Mouse (Mus musculus): ENCODE data around the gene Psd.
A peak's percentile ranks its signal among the peaks of the same experiment; 100 is the strongest.

Gene Psd

DNA sequence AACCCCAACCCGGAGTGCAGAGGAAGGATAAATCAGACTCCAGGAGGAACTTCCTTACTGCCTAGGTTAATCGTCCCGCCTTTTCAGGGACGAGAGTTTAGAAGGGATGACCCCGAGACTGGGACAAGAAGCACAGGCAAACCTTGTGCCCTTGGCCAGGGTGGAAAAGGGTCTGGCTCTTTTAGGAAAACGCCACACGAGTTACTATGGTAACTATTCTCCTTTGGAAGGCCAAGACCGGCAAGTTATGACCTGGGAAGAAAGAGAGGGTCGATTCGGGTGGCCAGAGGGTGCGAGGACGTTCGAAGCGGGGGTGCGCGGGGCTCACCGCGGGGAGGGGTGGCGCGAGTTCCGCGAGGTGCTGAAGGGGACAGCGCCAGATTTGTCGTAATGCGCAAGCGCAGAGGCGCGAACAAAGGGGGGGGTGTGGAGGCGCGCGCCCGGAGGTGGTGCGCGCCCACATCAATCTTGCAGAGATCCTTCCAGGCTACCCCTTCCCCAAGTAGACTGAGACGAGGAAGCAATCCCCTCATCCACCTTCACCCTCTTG is at the start of gene Psd:
Gene Psd, minus strand, starts transcription at position 401 of the 550 bp plus-strand sequence.
- DNase-seq (ENCODE audit: low spot score) = no peak

DNA sequence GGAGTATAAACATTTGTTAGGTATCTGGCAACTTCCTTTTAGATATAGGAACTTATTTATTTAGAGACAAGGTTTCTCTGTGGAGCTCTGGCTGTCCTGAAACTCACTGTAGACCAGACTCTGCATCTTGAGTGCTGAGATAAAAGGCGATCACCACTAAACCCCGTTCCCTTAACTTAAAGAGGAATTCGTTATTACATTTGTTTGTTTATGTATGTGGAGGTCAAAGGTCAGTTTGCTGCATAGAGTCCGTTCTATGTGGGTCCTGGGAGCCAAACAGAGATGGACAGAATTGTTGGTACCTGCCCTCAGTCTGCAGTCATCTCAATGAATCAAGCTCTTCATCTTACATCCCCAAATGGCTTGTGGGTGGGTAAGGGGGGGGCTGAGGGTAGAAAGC is 48.9 kb upstream of the Psd start:
- no peak for DNase-seq (ENCODE audit: low spot score)

DNA sequence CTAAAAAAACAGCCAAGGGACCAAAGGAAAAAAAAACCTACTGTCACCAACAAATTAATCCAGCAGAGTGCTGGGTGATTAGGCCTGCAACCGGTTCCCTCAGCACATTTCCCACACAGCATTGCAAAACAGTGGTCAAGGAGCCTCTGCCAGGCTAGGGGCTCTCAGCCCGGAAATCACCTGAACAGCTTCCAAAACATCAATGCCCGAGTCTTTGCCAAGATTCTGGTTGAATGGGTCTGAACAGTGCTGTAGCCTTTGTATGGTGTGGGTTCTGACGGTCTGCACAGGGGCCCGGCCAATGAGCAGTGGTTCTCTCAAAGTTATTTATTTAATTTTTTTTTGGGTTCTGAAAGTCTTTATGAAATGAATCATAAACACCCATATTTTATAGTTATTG is 48.5 kb upstream of the Psd start:
- peak; percentile 68 for DNase-seq (ENCODE audit: low spot score)

DNA sequence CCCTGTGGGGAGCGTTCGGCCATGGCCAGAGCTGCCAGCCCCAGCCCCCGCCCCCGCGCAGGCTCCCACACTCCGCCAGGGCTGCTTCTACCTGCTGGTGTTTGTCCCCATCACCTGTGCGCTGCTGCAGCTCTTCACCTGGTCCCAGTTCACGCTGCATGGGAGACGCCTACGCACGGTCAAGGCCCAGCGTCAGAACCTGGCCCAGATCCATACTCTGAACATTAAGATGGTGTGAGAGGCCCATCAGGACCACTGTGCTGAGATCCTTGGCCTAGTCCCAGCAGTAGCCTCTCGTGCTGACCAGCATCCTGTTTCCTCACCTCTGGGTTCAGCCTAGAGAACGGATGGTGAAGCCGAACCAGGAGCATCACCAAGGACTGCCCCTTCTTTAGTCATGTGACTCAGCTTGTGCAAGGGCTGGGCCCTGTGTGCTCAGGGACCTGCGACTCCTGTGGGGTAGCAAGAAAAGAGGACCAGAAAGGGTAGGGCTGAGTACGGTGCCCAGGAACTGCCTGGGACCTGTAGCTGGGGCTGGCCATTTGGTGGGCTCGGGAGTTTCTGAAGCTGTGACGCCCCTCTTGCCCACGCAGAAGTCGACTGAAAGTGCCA is 47.6 kb upstream of the Psd start:
- DNase-seq (ENCODE audit: low spot score) = no peak

DNA sequence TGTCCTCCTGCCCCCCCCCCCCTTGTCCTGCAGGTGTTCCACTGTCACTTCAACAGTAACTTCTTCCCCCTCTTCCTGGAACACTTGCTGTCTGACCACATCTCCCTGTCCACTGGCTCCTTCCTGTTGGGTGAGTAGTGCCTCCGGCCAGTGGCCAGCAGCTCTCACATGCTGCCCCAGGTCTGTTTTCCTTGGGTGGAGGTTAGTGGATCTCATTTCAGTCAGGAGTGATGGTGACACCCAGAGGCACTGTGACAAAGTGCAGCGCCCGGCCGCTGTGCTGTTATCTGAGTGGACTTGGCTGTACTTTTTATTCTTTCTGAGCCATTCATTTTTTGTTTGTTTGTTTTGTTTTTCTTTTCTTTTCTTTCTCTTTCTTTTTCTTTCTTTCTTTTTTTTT is 42.2 kb upstream of the Psd start:
- DNase-seq (ENCODE audit: low spot score) = peak; percentile 89

DNA sequence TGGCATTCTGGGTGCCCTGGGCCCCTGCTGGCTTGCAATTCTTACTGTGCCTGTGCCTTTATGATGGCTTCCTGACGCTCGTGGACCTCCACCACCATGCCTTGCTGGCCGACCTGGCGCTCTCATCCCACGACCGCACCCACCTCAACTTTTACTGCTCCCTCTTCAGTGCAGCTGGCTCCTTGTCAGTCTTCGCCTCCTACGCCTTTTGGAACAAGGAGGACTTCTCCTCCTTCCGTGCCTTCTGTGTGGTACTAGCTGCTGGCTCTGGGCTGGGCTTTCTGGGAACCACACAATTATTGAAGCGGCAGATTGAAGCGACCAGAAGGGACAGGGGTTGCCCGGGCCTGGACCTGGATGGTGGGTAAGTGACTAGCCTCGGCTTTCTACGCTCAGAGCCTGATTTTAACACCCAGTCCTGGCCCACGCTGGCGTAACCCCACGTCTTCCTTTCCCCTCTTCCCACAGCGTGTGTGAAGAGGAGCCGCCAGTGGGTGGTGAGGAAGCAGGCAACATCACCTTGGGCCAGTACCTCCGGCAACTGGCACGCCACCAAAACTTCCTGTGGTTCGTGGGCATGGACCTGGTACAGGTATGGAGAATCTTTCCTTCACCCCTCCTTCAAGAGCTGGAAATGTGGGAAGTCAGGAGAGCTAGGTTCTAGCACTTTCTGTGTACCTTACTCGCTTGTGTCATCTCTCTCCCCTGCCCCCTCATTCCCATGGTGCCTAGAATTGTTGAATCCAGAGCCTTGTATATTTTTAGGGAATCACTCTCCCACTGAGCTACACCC is 41.0 kb upstream of the Psd start:
- DNase-seq (ENCODE audit: low spot score) = no peak

DNA sequence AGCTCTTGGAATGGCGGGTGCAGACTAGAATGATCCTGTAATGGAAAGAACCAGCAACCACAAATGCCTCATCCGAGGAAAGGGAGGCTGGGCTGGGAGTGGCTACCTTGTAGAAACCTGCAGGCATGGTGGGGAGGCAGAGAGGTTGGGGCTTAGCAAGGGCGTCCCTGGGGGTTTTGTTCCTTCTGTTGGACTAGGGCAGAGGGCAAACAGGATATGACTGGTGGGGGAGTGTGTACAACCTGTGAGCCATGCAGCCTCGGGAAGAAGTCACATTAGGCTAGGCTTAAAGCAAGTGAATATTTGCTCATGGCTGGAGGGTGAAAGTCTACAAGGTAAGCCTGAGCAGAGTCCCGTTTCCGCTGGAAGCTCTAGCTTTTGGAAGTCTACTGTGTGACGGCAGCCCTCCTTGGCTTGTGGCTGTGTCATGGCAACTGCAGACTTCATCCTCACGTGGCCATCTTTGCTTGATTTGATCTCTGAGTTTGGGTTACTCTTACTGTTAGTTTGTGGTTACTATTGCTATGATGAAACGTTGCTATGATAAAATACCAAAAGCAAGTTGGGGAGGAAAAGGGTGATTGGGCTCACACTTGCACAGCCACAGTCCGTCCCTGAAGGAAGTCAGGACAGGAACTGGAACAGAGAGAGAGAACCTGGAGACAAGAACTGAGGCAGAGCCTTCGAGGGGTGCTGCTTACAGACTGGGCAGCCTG is 36.5 kb upstream of the Psd start:
- DNase-seq (ENCODE audit: low spot score) = no peak

DNA sequence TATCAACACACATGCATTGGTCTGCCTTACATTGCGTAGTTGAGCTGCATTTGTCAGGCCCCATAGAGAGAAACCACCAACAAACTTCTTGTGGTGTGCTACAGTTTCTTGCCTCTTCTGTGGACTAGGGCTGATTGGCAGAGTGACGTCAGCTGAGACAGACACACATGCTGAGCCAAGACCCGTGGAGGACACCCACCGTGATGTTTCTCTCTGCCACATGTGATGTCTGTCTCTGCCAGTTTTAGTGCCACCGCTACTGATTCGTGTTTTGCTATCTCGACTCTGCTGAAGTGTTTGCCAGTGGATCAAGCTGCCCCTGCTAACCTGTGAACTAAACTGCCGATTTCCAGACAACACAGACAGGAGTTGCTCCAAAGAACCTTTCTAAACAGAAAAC is 35.1 kb upstream of the Psd start:
- DNase-seq (ENCODE audit: low spot score) = no peak

DNA sequence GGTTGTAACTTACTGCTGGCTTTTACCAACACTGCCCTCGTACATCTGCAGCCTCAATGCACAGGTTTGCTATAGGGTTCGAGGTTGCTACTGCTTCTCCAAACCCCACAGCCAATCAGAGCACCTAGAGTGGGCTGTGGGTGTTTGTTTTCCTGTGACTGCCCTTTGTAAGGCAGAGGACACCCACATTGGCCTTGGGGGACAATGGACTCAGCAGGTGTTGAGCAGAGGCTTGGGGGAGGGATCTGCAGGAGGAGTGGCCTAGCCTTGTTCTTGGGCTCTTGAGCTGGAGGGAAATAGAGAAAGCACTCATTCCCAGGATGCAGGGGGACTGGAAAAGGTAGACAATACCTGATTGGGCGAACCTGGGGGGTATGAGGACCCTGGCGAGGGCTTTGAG is 31.4 kb upstream of the Psd start:
- no peak for DNase-seq (ENCODE audit: low spot score)

DNA sequence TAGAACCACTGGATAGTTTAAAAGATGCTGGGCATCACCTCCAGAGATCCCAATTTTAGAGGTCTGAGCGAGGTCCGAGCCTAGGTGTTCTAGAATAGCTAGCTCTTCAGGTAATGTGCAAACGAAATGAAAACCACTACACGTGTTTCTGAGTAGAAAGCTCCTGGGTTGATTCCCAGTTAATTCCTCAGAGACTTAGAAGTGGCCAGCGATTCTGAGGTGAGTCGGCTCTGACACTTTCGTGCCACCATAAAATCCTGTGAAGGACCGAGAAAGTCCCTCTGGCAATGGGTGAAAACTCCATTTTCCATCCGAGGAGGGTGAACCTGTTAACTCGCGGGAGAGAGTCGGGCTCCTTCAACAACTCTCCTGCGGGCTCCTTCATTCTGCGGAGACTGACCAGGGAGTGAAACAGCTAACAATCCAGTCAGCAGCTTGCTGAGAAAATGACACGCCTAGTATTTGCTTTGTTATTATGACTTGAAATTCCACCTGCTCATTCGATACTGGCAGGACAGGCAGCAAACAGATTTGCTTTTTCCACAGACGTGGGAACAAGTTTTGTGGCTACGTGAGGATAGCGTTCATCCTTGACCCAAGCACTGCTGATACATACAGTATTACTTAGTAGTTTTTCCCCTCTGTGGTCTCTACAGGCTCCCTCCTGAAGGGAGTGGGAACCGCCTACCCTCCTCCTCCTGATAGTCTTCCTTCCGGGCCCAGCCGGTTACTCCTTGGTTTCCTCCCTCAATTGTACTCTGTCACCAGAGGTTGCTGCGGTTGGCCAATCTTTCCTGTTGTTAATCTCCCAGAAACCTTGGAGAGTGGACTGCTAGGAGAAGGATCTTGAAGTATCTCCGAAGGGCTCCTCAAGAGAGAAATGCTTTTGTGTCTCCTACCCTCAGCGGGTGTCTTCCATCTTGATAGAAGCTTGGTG is 30.7 kb upstream of the Psd start:
- no peak for DNase-seq (ENCODE audit: low spot score)

DNA sequence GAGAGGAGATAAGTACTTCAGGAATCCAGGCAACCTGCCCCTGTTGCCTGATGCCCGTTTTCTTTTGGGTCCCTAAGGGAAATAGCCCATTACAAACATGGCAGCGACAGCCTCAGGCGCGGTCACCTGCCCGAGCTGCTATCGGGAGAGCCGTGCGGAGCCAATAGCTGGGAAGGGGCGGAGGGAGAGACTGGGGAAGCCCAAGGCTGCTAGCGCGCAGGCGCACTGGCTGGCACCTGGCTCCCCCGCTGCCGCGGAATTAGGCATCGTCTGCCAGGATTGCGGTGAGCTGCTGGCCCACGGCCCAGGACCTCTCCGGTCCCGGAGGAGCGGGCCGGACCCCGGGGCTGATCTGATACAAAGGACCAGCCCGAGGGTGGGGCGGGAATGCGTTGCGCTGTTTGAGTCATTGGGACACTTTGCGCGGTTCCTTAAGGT is 29.8 kb upstream of the Psd start:
- DNase-seq (ENCODE audit: low spot score) = no peak

DNA sequence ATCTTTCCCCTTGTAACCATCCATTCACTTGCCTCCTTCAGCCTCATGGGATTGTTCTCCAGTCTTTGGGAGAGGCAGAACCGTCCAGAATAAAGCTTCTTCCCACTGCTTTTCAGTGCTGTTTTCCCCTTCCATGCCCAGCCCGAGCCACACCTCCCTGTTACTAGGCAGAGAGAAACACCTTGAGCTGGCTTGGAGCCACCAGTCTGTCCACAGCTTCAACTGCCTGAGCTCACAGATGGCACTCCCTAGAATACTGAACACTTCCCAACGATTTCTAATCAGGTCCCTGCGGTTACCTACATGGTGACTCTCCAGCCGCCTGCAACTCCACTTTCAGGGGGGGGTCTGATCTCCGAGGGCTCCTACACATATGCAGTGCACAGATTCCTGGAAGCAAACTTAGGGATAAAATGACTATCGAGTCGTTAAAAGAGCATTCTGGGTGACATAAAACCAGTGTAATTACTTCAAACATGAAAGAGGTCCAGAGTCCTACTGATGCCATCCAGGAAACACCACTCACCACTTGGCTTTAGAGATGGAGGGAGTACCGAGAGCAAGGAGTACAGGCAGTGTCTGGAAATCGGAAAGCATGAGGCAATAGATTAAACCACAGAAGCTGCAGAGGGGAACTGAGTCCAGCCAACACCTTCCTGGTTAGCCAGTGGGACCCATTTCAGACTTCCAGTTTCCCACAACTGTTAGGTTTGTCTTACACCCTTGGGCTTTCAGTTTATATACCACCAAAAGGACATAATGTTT is 23.4 kb upstream of the Psd start, which contains the start of gene 2310034G01Rik:
Gene 2310034G01Rik, minus strand, starts transcription at position 135 of the 765 bp plus-strand sequence.
- DNase-seq (ENCODE audit: low spot score) = no peak

DNA sequence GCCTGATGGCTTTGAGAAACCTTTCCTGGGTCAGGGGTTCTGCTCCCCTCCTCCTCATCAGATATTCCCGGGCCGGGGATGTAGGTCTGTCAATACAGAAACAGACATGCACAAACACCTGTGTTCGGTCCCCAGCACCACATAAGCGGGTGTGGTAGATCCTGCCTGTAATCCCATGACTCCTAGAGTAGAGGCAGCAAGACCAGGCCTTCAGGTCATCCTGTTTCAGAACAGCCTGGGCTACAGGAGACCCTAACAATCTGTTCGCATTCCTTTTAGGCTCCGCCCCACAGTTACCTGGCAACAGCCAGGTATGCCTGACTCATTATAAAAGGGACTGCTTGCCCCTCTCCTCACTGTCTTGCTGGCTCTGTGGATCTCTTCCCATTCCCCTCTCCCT is 22.6 kb upstream of the Psd start:
- DNase-seq (ENCODE audit: low spot score) = no peak

DNA sequence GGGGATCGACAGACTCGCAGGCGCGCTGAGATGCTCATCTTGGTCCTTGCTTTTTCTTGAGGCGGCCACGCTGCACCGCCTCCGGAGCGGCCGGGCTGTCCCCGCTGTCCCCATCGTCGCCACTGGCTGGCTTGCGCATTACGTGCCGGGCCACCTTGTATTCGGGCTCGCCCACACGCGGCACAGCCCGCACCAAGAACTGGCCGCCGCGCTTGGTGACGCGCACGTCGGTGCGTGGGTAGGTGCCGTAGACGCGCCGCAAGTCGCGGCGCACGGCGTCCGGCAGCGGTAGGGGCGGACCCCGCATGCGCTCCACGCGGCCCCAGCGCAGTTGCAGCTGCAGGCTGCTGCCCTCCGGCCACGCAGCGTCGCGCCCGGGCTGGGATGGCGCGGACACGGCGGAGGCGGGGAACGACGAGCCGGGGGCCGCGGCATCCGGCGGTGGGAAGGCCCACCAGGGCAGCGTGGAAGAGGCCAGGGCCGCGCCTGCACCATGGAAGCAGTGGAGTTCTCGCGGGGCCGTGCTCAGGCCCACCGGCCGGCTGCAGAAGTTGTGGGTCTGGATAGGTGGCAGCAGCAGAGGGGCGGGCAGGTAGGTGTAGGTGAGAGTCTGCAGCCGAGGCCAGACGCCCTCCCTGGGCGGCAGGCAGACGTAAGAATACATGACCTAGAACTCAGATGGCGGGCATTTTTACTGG is 22.0 kb upstream of the Psd start:
- peak; percentile 50 for DNase-seq (ENCODE audit: low spot score)

DNA sequence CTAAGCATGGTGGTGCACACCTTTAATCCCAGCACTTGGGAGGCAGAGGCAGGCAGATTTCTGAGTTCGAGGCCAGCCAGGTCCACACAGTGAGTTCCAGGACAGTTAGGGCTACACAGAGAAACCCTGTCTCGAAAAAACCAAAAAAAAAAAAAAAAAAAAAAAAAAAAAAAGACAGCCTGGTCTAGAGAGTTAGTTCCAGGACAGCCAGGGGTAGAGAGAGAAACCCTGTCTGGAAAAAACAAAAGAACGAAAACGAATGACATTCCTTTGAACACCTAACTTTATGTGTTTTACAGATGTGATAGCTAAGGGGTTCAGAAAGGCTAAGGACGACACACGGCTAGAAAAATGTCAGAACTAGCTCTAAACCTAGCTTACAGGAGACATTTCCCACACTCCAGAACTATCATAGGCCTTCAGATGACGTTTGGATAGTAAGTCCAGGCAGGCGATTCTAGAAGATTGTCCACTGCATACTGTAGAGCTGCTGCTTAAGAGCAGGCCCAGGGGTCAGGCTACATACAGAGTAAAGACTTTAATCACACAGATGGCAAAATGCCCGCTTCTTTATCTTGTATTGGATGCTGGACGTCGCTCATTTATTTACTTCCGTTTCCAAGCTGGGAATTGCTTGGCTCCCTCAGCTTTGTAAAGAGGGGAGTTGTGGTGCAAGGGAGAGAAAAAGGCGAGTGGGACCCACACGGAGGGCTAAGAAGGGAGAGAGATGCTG is 21.1 kb upstream of the Psd start:
- DNase-seq (ENCODE audit: low spot score) = peak; percentile 53

DNA sequence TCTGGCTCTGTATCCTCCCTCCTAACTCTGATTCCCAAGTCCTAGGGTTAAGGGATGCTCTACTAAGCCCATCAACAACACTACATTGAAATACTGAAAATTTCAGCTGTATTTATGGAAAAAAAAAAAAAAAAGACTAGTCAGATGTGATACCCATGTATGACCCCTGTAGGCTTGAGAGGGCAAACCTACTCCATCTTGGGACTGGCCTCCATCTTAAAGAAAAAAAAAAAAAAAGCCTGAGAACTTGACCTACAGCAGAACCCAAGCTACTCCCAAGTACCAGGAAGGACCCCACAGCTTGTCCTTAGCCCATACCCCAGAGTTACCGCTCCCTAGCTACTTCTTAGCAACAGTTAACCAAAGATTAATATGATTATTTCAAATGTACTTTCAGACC is 20.2 kb upstream of the Psd start:
- no peak for DNase-seq (ENCODE audit: low spot score)

DNA sequence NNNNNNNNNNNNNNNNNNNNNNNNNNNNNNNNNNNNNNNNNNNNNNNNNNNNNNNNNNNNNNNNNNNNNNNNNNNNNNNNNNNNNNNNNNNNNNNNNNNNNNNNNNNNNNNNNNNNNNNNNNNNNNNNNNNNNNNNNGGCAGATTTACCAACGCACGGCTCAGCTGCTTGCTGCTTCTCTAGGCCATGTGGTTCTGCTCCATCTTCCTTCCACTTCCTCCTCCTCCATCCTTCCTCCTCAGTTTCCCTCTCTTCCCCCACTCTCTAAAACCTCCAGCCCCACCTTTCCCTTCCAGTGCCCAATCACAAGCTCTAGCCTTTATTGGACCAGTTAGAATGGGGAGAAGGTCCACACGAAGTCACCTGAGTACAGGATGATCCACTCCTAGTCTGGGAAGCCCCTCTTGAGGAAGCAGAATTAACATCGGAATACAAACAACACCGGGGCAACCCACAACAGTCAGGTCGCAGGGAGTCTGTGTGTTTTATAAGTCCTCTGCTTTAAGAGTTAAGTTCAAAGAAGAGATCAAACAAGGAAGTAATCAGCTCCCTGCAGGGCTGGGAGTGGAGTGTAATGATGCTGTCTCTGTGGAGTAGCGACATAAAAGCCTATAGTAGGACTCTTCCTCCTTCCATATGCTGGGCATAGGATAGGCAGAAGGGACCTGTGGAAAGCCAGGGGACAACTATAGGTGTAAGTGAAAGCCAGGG is 17.9 kb upstream of the Psd start:
- DNase-seq (ENCODE audit: low spot score) = no peak

DNA sequence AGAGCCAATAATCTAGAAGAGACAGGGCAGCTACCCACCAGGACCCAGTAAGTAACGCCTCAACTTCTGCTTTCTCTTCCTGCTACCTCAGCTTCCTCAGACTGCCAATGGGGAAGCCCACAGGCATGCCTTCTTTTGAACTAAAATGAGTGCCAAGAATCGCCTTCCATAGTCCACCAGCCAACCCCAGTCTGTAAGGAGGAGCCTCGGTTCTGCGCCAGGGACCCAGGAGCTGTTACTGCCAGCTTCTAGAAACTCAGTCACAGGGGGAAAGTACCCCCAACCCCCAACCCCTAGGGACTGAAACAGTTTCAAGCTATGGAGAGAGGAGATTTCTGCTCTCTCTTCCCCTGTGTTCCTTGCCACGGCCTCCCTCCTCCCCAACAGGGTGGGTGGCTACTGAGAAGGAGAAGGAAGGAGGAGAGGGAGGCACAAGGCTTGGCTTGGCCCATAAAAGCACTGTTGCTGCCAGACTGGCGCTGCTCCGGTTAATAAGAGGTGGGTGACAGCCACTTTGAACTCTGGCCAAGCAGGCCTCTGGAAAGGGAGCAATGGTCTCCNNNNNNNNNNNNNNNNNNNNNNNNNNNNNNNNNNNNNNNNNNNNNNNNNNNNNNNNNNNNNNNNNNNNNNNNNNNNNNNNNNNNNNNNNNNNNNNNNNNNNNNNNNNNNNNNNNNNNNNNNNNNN is 12.5 kb upstream of the Psd start:
- peak; percentile 89 for DNase-seq (ENCODE audit: low spot score)
